Mouse (Mus musculus) brain, embryonic 14.5 days (tissue): ENCODE data around the gene Rps19bp1.

Experiments
- CTCF ChIP-seq: fragments of 200-500 bp; IDR thresholded peaks from 2 replicates; pipeline ENCODE4 v1.5.1; 2012; ENCODE audit warnings: inconsistent platforms, mild to moderate bottlenecking, moderate library complexity, borderline replicate concordance; ENCODE audit not compliant: insufficient read depth, insufficient read length; ENCODE audit errors: extremely low read depth
- POLR2A ChIP-seq: fragments of 200-500 bp; IDR thresholded peaks from 2 replicates; pipeline ENCODE4 v1.6.1; 2012; ENCODE audit warnings: mild to moderate bottlenecking, inconsistent platforms, borderline replicate concordance; ENCODE audit not compliant: poor library complexity, insufficient read depth, insufficient read length, severe bottlenecking; ENCODE audit errors: extremely low read depth

DNA sequence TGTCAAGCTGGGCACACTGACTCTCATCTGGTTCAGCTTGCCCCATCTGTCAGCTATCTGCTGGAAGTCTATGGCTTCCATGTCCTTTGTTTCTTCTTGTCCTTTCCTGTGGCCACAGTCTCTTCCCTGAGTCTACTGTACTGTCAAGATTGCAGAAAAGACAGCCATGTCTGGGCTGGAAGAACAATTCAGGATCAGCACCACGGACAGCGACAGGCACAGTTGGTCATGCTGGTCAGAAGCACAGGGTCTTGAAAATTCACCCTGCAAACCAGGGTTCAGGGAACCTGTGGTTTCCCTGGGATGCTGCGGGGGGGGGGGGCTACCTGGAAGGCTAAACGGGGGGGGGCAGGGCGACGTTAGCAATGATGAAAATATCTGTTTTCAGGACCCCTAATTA is 13.5 kb upstream of the Rps19bp1 start:
- no peak for TF ChIP-seq CTCF
- no peak for TF ChIP-seq POLR2A
